9 mouse cellular contexts compared by ENCODE assay signal in genomic region chr4:118061809-118062463, GRCm38 (mm10).
DNase-seq lines count a peak whose midpoint lies in the region; ATAC-seq and TF ChIP-seq lines count a peak whose summit lies in the region.
"Had no signal": no experiment of that assay in that cellular context is flagged by ENCODE, and none has a peak within 500 bp of the region (broad histone marks: within the 10 kb centered on the region; RNA-seq: fewer than 3 reads in every experiment).

No protein-coding gene starts in this region.

- no peaks in the 10 kb centered on the region for H3K27me3 ChIP-seq in heart, embryonic 10.5 days (ENCODE audit: insufficient read depth, poor library complexity, severe bottlenecking)
- no peaks in the 10 kb centered on the region for H3K27me3 ChIP-seq in midbrain, embryonic 10.5 days (ENCODE audit: low read depth, poor library complexity, severe bottlenecking)
- H3K27me3 ChIP-seq in midbrain, postnatal 0 days (ENCODE audit: insufficient read depth, low read length): no peaks in the 10 kb centered on the region
- H3K27me3 ChIP-seq in forebrain, postnatal 0 days (ENCODE audit: insufficient read depth, low read length): no peaks in the 10 kb centered on the region
- H3K27me3 ChIP-seq: kidney, embryonic 15.5 days had no signal

- 52% methylated on average over 9 of the region's 9 CpGs for WGBS in heart, embryonic 10.5 days
- 69% methylated on average over 9 of the region's 9 CpGs for WGBS in midbrain, embryonic 10.5 days
- 58% methylated on average over 9 of the region's 9 CpGs for WGBS in midbrain, postnatal 0 days
- WGBS in forebrain, postnatal 0 days: 53% methylated on average over 9 of the region's 9 CpGs

- peak overlapping the region; percentile 10; the same call in 1 of the 2 replicates for H3K27ac ChIP-seq in heart, embryonic 10.5 days
- H3K27ac ChIP-seq in midbrain, embryonic 10.5 days (replicated peaks): peak overlapping the region; percentile 23; the same call in 1 of the 2 replicates
- no peak overlapping the region for H3K27ac ChIP-seq in midbrain, postnatal 0 days (ENCODE audit: low read depth, low read length)
- no peak overlapping the region for H3K27ac ChIP-seq in forebrain, postnatal 0 days (ENCODE audit: low read depth, low read length)
- H3K27ac ChIP-seq: kidney, embryonic 15.5 days had no signal

- H3K9me3 ChIP-seq in heart, embryonic 10.5 days: no peaks in the 10 kb centered on the region
- H3K9me3 ChIP-seq in midbrain, embryonic 10.5 days (replicated peaks): no peaks in the 10 kb centered on the region
- H3K9me3 ChIP-seq in midbrain, postnatal 0 days (ENCODE audit: low read length): no peaks in the 10 kb centered on the region
- no peaks in the 10 kb centered on the region for H3K9me3 ChIP-seq in forebrain, postnatal 0 days (ENCODE audit: low read length)
- H3K9me3 ChIP-seq: kidney, embryonic 15.5 days had no signal

- H3K4me3 ChIP-seq in heart, embryonic 10.5 days: no peak overlapping the region
- H3K4me3 ChIP-seq in midbrain, embryonic 10.5 days: no peak overlapping the region
- H3K4me3 ChIP-seq in midbrain, postnatal 0 days (ENCODE audit: low read depth, low read length): no peak overlapping the region
- no peak overlapping the region for H3K4me3 ChIP-seq in forebrain, postnatal 0 days (ENCODE audit: low read depth, low read length)
- H3K4me3 ChIP-seq: kidney, embryonic 15.5 days had no signal

- no peak for TF ChIP-seq CTCF in midbrain, postnatal 0 days (IDR thresholded peaks at IDR 0.05)
- TF ChIP-seq CTCF in forebrain, postnatal 0 days (IDR thresholded peaks at IDR 0.05; ENCODE audit: low read depth): no peak

- DNase-seq in heart, embryonic 10.5 days (ENCODE audit: low spot score): no peak
- DNase-seq in heart, postnatal 4 days: no peak
- no peak for DNase-seq in midbrain, embryonic 10.5 days (ENCODE audit: low spot score)
- DNase-seq in midbrain, postnatal 0 days (ENCODE audit: low spot score): no peak
- DNase-seq in layer of hippocampus, postnatal 10 days (ENCODE audit: low spot score in 2 of 2): no peak
- DNase-seq in gastrocnemius, adult 8-10 months (ENCODE audit: low spot score in 2 of 2): no peak
- DNase-seq in forebrain, postnatal 0 days: no peak

- H3K4me1 ChIP-seq in heart, embryonic 10.5 days: peaks cover 40% of the 10 kb centered on the region
- peaks cover 26% of the 10 kb centered on the region for H3K4me1 ChIP-seq in midbrain, embryonic 10.5 days
- no peaks in the 10 kb centered on the region for H3K4me1 ChIP-seq in midbrain, postnatal 0 days (ENCODE audit: insufficient read depth, low read length)
- H3K4me1 ChIP-seq in forebrain, postnatal 0 days (ENCODE audit: insufficient read depth): no peaks in the 10 kb centered on the region

- no peak for ATAC-seq in midbrain, postnatal 0 days (ENCODE audit: low FRiP score)
- 0 out of 2 replicates have a peak, but pooled peaks have one; percentile 41 for ATAC-seq in erythroblast, adult 5-6 weeks (replicated peaks; ENCODE audit: low FRiP score, poor library complexity, severe bottlenecking)
- ATAC-seq in forebrain, postnatal 0 days: no peak

- no peaks in the 10 kb centered on the region for H3K36me3 ChIP-seq in heart, embryonic 10.5 days
- no peaks in the 10 kb centered on the region for H3K36me3 ChIP-seq in midbrain, embryonic 10.5 days
- no peaks in the 10 kb centered on the region for H3K36me3 ChIP-seq in midbrain, postnatal 0 days (ENCODE audit: insufficient read depth, low read length)
- H3K36me3 ChIP-seq in forebrain, postnatal 0 days (ENCODE audit: insufficient read depth): no peaks in the 10 kb centered on the region
- H3K36me3 ChIP-seq: kidney, embryonic 15.5 days had no signal

- H3K4me2 ChIP-seq in midbrain, postnatal 0 days (ENCODE audit: low read depth, low read length, poor library complexity, severe bottlenecking): no peak overlapping the region
- no peak overlapping the region for H3K4me2 ChIP-seq in forebrain, postnatal 0 days (ENCODE audit: low read depth)
- H3K4me2 ChIP-seq: kidney, embryonic 15.5 days had no signal

- H3K9ac ChIP-seq in midbrain, postnatal 0 days (replicated peaks; ENCODE audit: low read length, poor library complexity, severe bottlenecking): no peak overlapping the region
- no peak overlapping the region for H3K9ac ChIP-seq in forebrain, postnatal 0 days
- H3K9ac ChIP-seq: kidney, embryonic 15.5 days had no signal

Comparison
In these comparisons a context has a peak if more than half of its experiments do, and no peak if none do; other contexts are left out.
1. H3K27ac ChIP-seq: peak in heart, embryonic 10.5 days (single experiment) and midbrain, embryonic 10.5 days (single experiment); none in midbrain, postnatal 0 days (single experiment) and forebrain, postnatal 0 days (single experiment).